Mouse (Mus musculus): ENCODE measurements around the gene Cep164.
A peak's percentile ranks its signal among the peaks of the same experiment; 100 is the strongest.

Cep164 gene

GRCm38 (mm10) chr9:45838069-45838433 lies 9.6 kb upstream of the Cep164 start:
- DNase-seq: no peak

- DNase-seq: no peak
Observed at GRCm38 (mm10) chr9:45833461-45833860, 5.0 kb upstream of the Cep164 start.

GRCm38 (mm10) chr9:45832898-45833297 lies 4.4 kb upstream of the Cep164 start:
- DNase-seq: no peak

GRCm38 (mm10) chr9:45829107-45829506 lies 616 bp upstream of the Cep164 start:
- peak; percentile 77 to 81 for DNase-seq

- no peak for DNase-seq
Observed at GRCm38 (mm10) chr9:45827663-45828290, 714 bp downstream of the Cep164 start.

GRCm38 (mm10) chr9:45818406-45819011 lies 10.0 kb downstream of the Cep164 start:
- no peak for DNase-seq

- no peak for DNase-seq
Observed at GRCm38 (mm10) chr9:45815525-45815924, 13.0 kb downstream of the Cep164 start.

GRCm38 (mm10) chr9:45815113-45815512 lies 13.4 kb downstream of the Cep164 start:
- no peak for DNase-seq

GRCm38 (mm10) chr9:45811946-45812345 lies 16.5 kb downstream of the Cep164 start:
- DNase-seq: no peak

- DNase-seq: peak; percentile 26 to 29
Observed at GRCm38 (mm10) chr9:45807761-45808160, 20.7 kb downstream of the Cep164 start.

- DNase-seq: no peak
Observed at GRCm38 (mm10) chr9:45807337-45807736, 21.2 kb downstream of the Cep164 start.

- DNase-seq: no peak
Observed at GRCm38 (mm10) chr9:45806847-45807246, 21.6 kb downstream of the Cep164 start.

- no peak for DNase-seq
Observed at GRCm38 (mm10) chr9:45803070-45803774, 25.3 kb downstream of the Cep164 start.

GRCm38 (mm10) chr9:45799402-45799801 lies 29.1 kb downstream of the Cep164 start:
- DNase-seq: no peak

GRCm38 (mm10) chr9:45798467-45799164 lies 29.9 kb downstream of the Cep164 start:
- no peak for DNase-seq

- DNase-seq: no peak
Observed at GRCm38 (mm10) chr9:45797271-45797670, 31.2 kb downstream of the Cep164 start.

- DNase-seq: no peak
Observed at GRCm38 (mm10) chr9:45795722-45796121, 32.8 kb downstream of the Cep164 start.

- no peak for DNase-seq
Observed at GRCm38 (mm10) chr9:45793697-45794096, 34.8 kb downstream of the Cep164 start.

GRCm38 (mm10) chr9:45792235-45792634 lies 36.3 kb downstream of the Cep164 start:
- DNase-seq: no peak

GRCm38 (mm10) chr9:45791456-45792142 lies 36.9 kb downstream of the Cep164 start:
- DNase-seq: no peak

GRCm38 (mm10) chr9:45788405-45788804 lies 40.1 kb downstream of the Cep164 start:
- DNase-seq: no peak

- DNase-seq: no peak
Observed at GRCm38 (mm10) chr9:45787547-45787946, 40.9 kb downstream of the Cep164 start.

- no peak for DNase-seq
Observed at GRCm38 (mm10) chr9:45787071-45787470, 41.4 kb downstream of the Cep164 start.
